Mouse (Mus musculus): ENCODE measurements at regions not wholly inside any gene's neighbourhood (a gene's known extent, or its start where the extent isn't known, plus 50 kb on each side); places are given as distances from the start of the nearest gene placed in this dataset.
A peak's percentile ranks its signal among the peaks of the same experiment; 100 is the strongest.

DNA sequence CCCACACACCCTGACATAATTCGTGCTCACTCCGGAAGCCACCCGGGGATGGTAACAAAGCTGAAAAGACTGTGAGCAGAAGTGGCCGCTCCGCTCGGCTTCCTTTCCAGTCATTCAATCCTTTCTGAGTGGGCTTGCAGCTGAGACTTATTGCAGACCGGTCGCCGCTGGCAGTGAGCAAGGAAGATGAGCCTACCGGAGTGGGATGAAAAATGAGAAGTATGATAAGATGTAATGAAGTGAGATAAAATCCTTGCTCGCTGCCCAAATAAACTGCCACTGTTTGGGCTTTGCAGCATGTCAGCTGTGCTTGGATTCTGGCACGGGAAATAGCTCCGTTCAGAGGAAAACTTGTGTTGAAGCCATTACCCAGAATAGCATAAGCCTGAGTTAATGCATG is 82.7 kb upstream of the Lingo2 start:
- DNase-seq = peak; percentile 2 to 3

All from kidney, postnatal 4 days (tissue).